In the genomic region with DNA sequence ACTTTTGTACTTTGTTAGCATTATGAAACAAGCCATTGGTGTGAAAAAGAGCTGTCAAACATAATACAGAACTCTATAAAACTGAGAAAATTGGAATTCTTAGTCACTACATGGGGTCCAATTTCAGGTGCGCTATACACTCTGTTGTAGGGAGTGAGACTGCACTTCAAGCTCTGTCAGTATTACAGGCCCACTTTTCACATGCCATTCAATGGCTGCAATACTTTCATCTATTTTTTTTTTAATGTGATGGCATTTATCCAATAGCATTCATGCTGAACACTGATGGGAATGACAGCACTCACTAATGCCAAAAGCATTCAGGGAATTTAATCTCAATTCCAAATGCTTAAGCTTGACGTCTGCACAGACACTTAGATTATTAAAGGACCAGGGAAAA, we compare ENCODE assay signal across 19 mouse cellular contexts.
A peak's percentile ranks its signal among the peaks of the same experiment; 100 is the strongest.
DNase-seq lines count a peak whose midpoint lies in the region; ATAC-seq and TF ChIP-seq lines count a peak whose summit lies in the region.
"Had no signal": no experiment of that assay in that cellular context is flagged by ENCODE, and none has a peak within 500 bp of the region (broad histone marks: within the 10 kb centered on the region; RNA-seq: fewer than 3 reads in every experiment).

No protein-coding gene starts in this region.

- TF ChIP-seq CTCF in Patski (IDR thresholded peaks at IDR 0.05) = no peak

- WGBS in forebrain, embryonic 14.5 days = 45% methylated on average over 2 of the region's 2 CpGs
- 81% methylated on average over 2 of the region's 2 CpGs for WGBS in forebrain, embryonic 10.5 days
- 57% methylated on average over 2 of the region's 2 CpGs for WGBS in hindbrain, embryonic 14.5 days
- WGBS in hindbrain, embryonic 10.5 days = 83% methylated on average over 2 of the region's 2 CpGs
- 45% methylated on average over 2 of the region's 2 CpGs for WGBS in midbrain, embryonic 13.5 days

- in situ Hi-C loops in Patski (cut with MboI; ENCODE audit: low pct_unique_long_range_greater_than_20kb) = no loop called here

- no peak overlapping the region for H3K4me2 ChIP-seq in forebrain, embryonic 14.5 days (ENCODE audit: low read length)
- no peak overlapping the region for H3K4me2 ChIP-seq in hindbrain, embryonic 14.5 days (replicated peaks)
- H3K4me2 ChIP-seq in midbrain, embryonic 13.5 days (replicated peaks) = no peak overlapping the region
- H3K4me2 ChIP-seq: embryonic facial prominence, embryonic 13.5 days; limb, embryonic 13.5 days; liver, embryonic 15.5 days; neural tube, embryonic 13.5 days had no signal

- H3K9ac ChIP-seq in forebrain, embryonic 14.5 days (ENCODE audit: low read length) = no peak overlapping the region
- H3K9ac ChIP-seq in hindbrain, embryonic 14.5 days = no peak overlapping the region
- no peak overlapping the region for H3K9ac ChIP-seq in midbrain, embryonic 13.5 days (replicated peaks)
- H3K9ac ChIP-seq: embryonic facial prominence, embryonic 13.5 days; limb, embryonic 13.5 days; liver, embryonic 15.5 days; neural tube, embryonic 13.5 days had no signal

- intact Hi-C loops in left cerebral cortex, postnatal 4 days (cut with DNase I) = no loop called here
- intact Hi-C loops in left cerebral cortex, postnatal 25 days (cut with DNase I) = no loop called here

- H3K27ac ChIP-seq in forebrain, embryonic 14.5 days (ENCODE audit: low read depth, low read length) = no peak overlapping the region
- no peak overlapping the region for H3K27ac ChIP-seq in forebrain, embryonic 10.5 days
- H3K27ac ChIP-seq in hindbrain, embryonic 14.5 days = no peak overlapping the region
- no peak overlapping the region for H3K27ac ChIP-seq in hindbrain, embryonic 10.5 days
- no peak overlapping the region for H3K27ac ChIP-seq in midbrain, embryonic 13.5 days
- H3K27ac ChIP-seq: embryonic facial prominence, embryonic 13.5 days; limb, embryonic 13.5 days; liver, embryonic 15.5 days; neural tube, embryonic 13.5 days had no signal

- H3K27me3 ChIP-seq in forebrain, embryonic 14.5 days (replicated peaks; ENCODE audit: control insufficient read depth, insufficient read depth, low read length) = no peaks in the 10 kb centered on the region
- H3K27me3 ChIP-seq in forebrain, embryonic 10.5 days (ENCODE audit: poor library complexity, severe bottlenecking) = no peaks in the 10 kb centered on the region
- H3K27me3 ChIP-seq in hindbrain, embryonic 14.5 days (ENCODE audit: control insufficient read depth, insufficient read depth, low read length) = no peaks in the 10 kb centered on the region
- H3K27me3 ChIP-seq in hindbrain, embryonic 10.5 days (ENCODE audit: insufficient read depth, poor library complexity, severe bottlenecking) = no peaks in the 10 kb centered on the region
- no peaks in the 10 kb centered on the region for H3K27me3 ChIP-seq in Patski
- H3K27me3 ChIP-seq in midbrain, embryonic 13.5 days = no peaks in the 10 kb centered on the region
- H3K27me3 ChIP-seq: embryonic facial prominence, embryonic 13.5 days; limb, embryonic 13.5 days; liver, embryonic 15.5 days; neural tube, embryonic 13.5 days had no signal

- no peaks in the 10 kb centered on the region for H3K36me3 ChIP-seq in forebrain, embryonic 14.5 days (ENCODE audit: control insufficient read depth, insufficient read depth, low read length)
- no peaks in the 10 kb centered on the region for H3K36me3 ChIP-seq in forebrain, embryonic 10.5 days (replicated peaks)
- no peaks in the 10 kb centered on the region for H3K36me3 ChIP-seq in hindbrain, embryonic 14.5 days (replicated peaks; ENCODE audit: control insufficient read depth, insufficient read depth)
- no peaks in the 10 kb centered on the region for H3K36me3 ChIP-seq in hindbrain, embryonic 10.5 days
- no peaks in the 10 kb centered on the region for H3K36me3 ChIP-seq in midbrain, embryonic 13.5 days
- H3K36me3 ChIP-seq: embryonic facial prominence, embryonic 13.5 days; limb, embryonic 13.5 days; liver, embryonic 15.5 days; neural tube, embryonic 13.5 days had no signal

- peak; percentile 63 for DNase-seq in forebrain, embryonic 14.5 days (ENCODE audit: low spot score)
- no peak for DNase-seq in forebrain, embryonic 10.5 days (ENCODE audit: extremely low spot score, low spot score)
- DNase-seq in hindbrain, embryonic 14.5 days (ENCODE audit: low spot score) = peak; percentile 28
- DNase-seq in hindbrain, embryonic 10.5 days (ENCODE audit: low spot score) = no peak
- peak; percentile 20 for DNase-seq in Patski (ENCODE audit: low read depth, low spot score)
- no peak for DNase-seq in left cerebral cortex, postnatal 4 days
- DNase-seq in left cerebral cortex, postnatal 25 days (ENCODE audit: low spot score in 2 of 2) = no peak
- DNase-seq: cerebellum, adult 18-20 months; gastrocnemius, postnatal 10 days; heart, postnatal 14 days; kidney, adult 2 months; kidney, postnatal 14 days; right cerebral cortex, postnatal 25 days had no signal

- ATAC-seq in forebrain, embryonic 14.5 days = peak; percentile 60; the same call in 1 of the 2 replicates
- ATAC-seq in hindbrain, embryonic 14.5 days (ENCODE audit: low FRiP score) = peak; percentile 31; the same call in 1 of the 2 replicates
- ATAC-seq in Patski = peak; percentile 65
- ATAC-seq in midbrain, embryonic 13.5 days = peak; percentile 65; the same call in 1 of the 2 replicates
- ATAC-seq: lung, postnatal 0 days had no signal

- H3K4me3 ChIP-seq in forebrain, embryonic 14.5 days (ENCODE audit: low read depth, low read length) = no peak overlapping the region
- H3K4me3 ChIP-seq in forebrain, embryonic 10.5 days = no peak overlapping the region
- no peak overlapping the region for H3K4me3 ChIP-seq in hindbrain, embryonic 14.5 days (replicated peaks; ENCODE audit: low read length)
- H3K4me3 ChIP-seq in hindbrain, embryonic 10.5 days = no peak overlapping the region
- no peak overlapping the region for H3K4me3 ChIP-seq in midbrain, embryonic 13.5 days (replicated peaks)
- H3K4me3 ChIP-seq: embryonic facial prominence, embryonic 13.5 days; limb, embryonic 13.5 days; liver, embryonic 15.5 days; neural tube, embryonic 13.5 days had no signal

- no peaks in the 10 kb centered on the region for H3K4me1 ChIP-seq in forebrain, embryonic 14.5 days (ENCODE audit: control insufficient read depth, insufficient read depth, low read length)
- H3K4me1 ChIP-seq in forebrain, embryonic 10.5 days = no peaks in the 10 kb centered on the region
- no peaks in the 10 kb centered on the region for H3K4me1 ChIP-seq in hindbrain, embryonic 14.5 days (replicated peaks; ENCODE audit: control insufficient read depth, insufficient read depth, low read length)
- H3K4me1 ChIP-seq in hindbrain, embryonic 10.5 days (replicated peaks) = no peaks in the 10 kb centered on the region
- H3K4me1 ChIP-seq in midbrain, embryonic 13.5 days (replicated peaks) = no peaks in the 10 kb centered on the region
- H3K4me1 ChIP-seq: embryonic facial prominence, embryonic 13.5 days; limb, embryonic 13.5 days; liver, embryonic 15.5 days; neural tube, embryonic 13.5 days had no signal

- CTCF ChIA-PET in Patski (lab: Charles Lee) = no interaction called here

- POLR2A ChIA-PET in Patski (lab: Charles Lee) = no interaction called here

- H3K9me3 ChIP-seq in forebrain, embryonic 14.5 days (replicated peaks; ENCODE audit: control insufficient read depth, low read length) = no peaks in the 10 kb centered on the region
- H3K9me3 ChIP-seq in forebrain, embryonic 10.5 days = no peaks in the 10 kb centered on the region
- H3K9me3 ChIP-seq in hindbrain, embryonic 14.5 days (ENCODE audit: control insufficient read depth, low read length) = no peaks in the 10 kb centered on the region
- H3K9me3 ChIP-seq in hindbrain, embryonic 10.5 days = no peaks in the 10 kb centered on the region
- no peaks in the 10 kb centered on the region for H3K9me3 ChIP-seq in midbrain, embryonic 13.5 days
- H3K9me3 ChIP-seq: embryonic facial prominence, embryonic 13.5 days; limb, embryonic 13.5 days; liver, embryonic 15.5 days; neural tube, embryonic 13.5 days had no signal

Comparison
In these comparisons a context has a peak if more than half of its experiments do, and no peak if none do; other contexts are left out.
1. DNase-seq: peak in forebrain, embryonic 14.5 days (single experiment), hindbrain, embryonic 14.5 days (single experiment) and Patski (single experiment); none in forebrain, embryonic 10.5 days (single experiment), hindbrain, embryonic 10.5 days (single experiment), left cerebral cortex, postnatal 4 days (single experiment) and left cerebral cortex, postnatal 25 days (0 of 2).
2. Peak in every context shown above with its lines, with median percentiles within 50 percentile points of each other: ATAC-seq.